Mouse (Mus musculus) olfactory bulb, adult 2 months (tissue): ENCODE results near the gene Elf2.

Source experiments
- CTCF ChIP-seq: fragments of 200-500 bp; IDR thresholded peaks from 2 replicates; pipeline ENCODE4 v1.5.1; 2012; ENCODE audit warnings: low read depth, mild to moderate bottlenecking, low read length, moderate library complexity; ENCODE audit not compliant: insufficient read depth
- POLR2A ChIP-seq: fragments of 200-500 bp; IDR thresholded peaks from 2 replicates; pipeline ENCODE4 v1.6.1; 2012; ENCODE audit warnings: mild to moderate bottlenecking, low read depth, low read length, moderate library complexity; ENCODE audit not compliant: insufficient read depth

DNA sequence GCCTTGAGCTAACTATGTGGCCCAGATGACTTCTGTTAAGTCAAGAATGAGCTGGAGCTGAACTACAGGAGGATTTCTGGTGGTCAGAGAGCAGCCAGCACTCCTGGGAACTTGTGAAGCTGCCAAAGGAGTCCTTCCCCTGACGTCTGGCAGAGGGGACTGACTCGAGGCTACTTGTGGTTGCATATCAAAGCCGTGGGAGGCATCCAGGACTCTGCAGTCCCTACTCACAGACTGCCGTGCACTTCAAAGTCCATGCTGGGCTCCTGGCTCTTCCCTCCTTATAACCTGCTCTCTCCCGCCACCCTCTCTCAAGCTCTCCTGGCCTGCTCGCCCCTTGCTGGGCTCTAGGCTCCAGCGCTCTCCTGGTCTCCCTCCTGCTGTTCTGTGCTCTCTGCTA, 30.4 kb downstream of the Elf2 start:
- no peak for TF ChIP-seq POLR2A
- no peak for TF ChIP-seq CTCF
